Mouse (Mus musculus) forebrain, postnatal 0 days (tissue): ENCODE results near the gene Wfdc13. TPM values are rescaled to one million over a fixed set of nuclear protein-coding genes. Genes with fewer than 3 reads are reported as not detected.

Experiments used
- ATAC-seq: fragments of 200-750 bp; cut with Nextera tagmentation; 2 replicates; pipeline ENCODE4 v1.8.0; 2017; ENCODE audit warnings: mild to moderate bottlenecking, moderate library complexity
- DNase-seq: peaks from one replicate; pipeline ENCODE4 v3.0.0-alpha.2; 2015
- H3K27ac ChIP-seq: fragments of 300-500 bp; sonication (generic); 2 replicates; pipeline ENCODE4 v1.5.1; 2014; ENCODE audit warnings: low read depth, mild to moderate bottlenecking, antibody characterized with exemption, low read length, moderate library complexity, mixed read lengths
- H3K27me3 ChIP-seq: fragments of 300-500 bp; sonication (generic); 2 replicates; pipeline ENCODE4 v1.6.1; 2014; ENCODE audit warnings: mild to moderate bottlenecking, low read length, mixed read lengths; ENCODE audit not compliant: insufficient read depth
- H3K36me3 ChIP-seq: fragments of 300-500 bp; sonication (generic); 2 replicates; pipeline ENCODE4 v1.6.1; 2014; ENCODE audit warnings: mild to moderate bottlenecking, moderate library complexity; ENCODE audit not compliant: insufficient read depth
- H3K4me1 ChIP-seq: fragments of 300-500 bp; sonication (generic); 2 replicates; pipeline ENCODE4 v1.6.1; 2014; ENCODE audit warnings: antibody characterized with exemption; ENCODE audit not compliant: insufficient read depth
- H3K4me2 ChIP-seq: fragments of 300-500 bp; sonication (generic); 2 replicates; pipeline ENCODE4 v1.6.1; 2014; ENCODE audit warnings: low read depth, mild to moderate bottlenecking, moderate library complexity
- H3K4me3 ChIP-seq: fragments of 300-500 bp; sonication (generic); 2 replicates; pipeline ENCODE4 v1.5.1; 2014; ENCODE audit warnings: low read depth, low read length, mixed read lengths
- H3K9ac ChIP-seq: fragments of 300-500 bp; sonication (generic); 2 replicates; pipeline ENCODE4 v1.6.1; 2014; ENCODE audit warnings: mild to moderate bottlenecking
- H3K9me3 ChIP-seq: fragments of 300-500 bp; sonication (generic); 2 replicates; pipeline ENCODE4 v1.6.1; 2016; ENCODE audit warnings: low read length
- CTCF ChIP-seq: sonication (generic); IDR thresholded peaks from 2 replicates; pipeline ENCODE4 v1.5.1; 2016; ENCODE audit warnings: antibody characterized with exemption, control low read depth, low read depth
- WGBS: fragments of 180-500 bp; shearing (Covaris S2); extraction: QIAGEN DNeasy Blood & Tissue Kit; methylation state at CpG from one replicate; pipeline ENCODE4 v1.1.7; 2014; 5-methylcytosine and 5-hydroxymethylcytosine counted together
- polyA plus RNA-seq: library from polyadenylated mRNA; unstranded; fragments of >200 nt; fragmentation: Nextera tagmentation; extraction: Ambion mirVana; gene quantifications from 2 replicates; pipeline ENCODE4 v1.2.1, GENCODE M21; 2015
- total RNA-seq: library from RNA; depleted of rRNA; stranded (reverse); fragments of >200 nt; gene quantifications from 2 replicates; pipeline ENCODE4 v1.2.3, GENCODE M21; 2014

The Wfdc13 gene
- total and polyA plus RNA-seq, 2 experiments from 2014 or later = not detected

DNA sequence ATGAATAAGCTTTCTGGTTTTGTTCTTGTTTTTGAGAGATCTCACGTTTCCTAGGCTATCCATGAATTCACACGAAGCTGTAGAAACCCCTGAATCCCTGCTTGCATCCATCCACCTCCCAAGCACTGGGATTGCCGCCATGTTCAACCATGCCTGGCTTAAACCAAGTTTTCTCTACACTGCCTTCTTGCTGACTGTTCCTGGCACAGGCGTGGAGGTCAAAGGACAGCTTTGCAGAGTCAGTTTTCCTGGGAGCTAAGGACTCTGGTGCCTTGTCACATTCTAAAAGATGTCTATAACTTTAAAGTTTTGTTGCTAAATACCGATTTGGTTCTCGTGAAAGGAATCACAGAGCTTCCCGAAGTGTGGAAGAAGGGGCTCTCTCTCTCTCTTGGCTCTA, 20.1 kb upstream of the Wfdc13 start:
- Histone ChIP-seq H3K36me3 (no peaks in the 10 kb centered on the region), H3K27ac (no peak overlapping the region), H3K4me1 (no peaks in the 10 kb centered on the region), H3K4me2 (no peak overlapping the region), H3K9me3 (no peaks in the 10 kb centered on the region), H3K9ac (no peak overlapping the region), H3K27me3 (no peaks in the 10 kb centered on the region), H3K4me3 (no peak overlapping the region)
- ATAC-seq (no peak), DNase-seq (no peak)
- TF ChIP-seq CTCF = no peak
- 82% methylated on average over 7 of the region's 7 CpGs for WGBS

DNA sequence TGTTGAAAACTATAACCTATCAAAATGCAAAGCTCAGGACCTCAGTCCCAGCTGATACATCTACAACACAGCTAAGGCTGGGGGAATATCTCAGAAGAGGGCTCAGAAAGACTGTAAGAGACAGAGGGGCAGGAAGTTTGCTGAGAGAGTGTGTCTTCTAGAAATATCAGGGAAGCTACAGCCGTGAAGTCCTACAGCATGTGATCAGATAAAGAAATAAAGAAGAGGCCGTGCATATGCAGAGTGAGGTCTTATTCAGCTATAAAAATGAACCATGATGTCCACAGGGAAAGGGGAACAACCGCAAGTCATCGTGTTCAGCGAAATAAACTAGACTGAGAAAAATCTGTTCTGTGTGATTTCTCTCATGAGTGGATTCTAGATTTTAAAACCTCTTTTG, 14.6 kb upstream of the Wfdc13 start:
- Histone ChIP-seq H3K4me1 (no peaks in the 10 kb centered on the region), H3K9me3 (no peaks in the 10 kb centered on the region), H3K27ac (no peak overlapping the region), H3K4me3 (no peak overlapping the region), H3K36me3 (no peaks in the 10 kb centered on the region), H3K4me2 (no peak overlapping the region), H3K9ac (no peak overlapping the region), H3K27me3 (no peaks in the 10 kb centered on the region)
- no peak for ATAC-seq
- TF ChIP-seq CTCF = no peak
- no peak for DNase-seq
- WGBS = 88% methylated on average over 5 of the region's 5 CpGs

DNA sequence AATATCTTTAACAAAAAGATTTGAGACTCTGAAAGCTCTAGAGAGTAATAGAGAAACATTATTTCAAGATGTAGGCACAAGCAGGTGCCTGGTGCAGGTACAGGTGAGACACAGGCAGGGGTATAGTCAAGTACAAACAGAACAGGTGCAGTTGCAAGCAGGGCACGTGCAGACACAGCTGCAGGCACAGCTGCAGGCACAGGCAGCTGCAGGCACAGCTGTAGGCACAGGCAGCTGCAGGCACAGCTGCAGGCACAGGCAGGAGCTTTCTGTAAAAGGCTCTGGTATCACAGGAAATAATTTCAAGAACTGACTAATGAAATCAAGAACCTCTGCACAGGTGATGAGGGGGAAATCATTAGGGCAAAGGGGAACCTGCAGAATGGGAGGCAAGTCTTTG, 14.0 kb upstream of the Wfdc13 start:
- TF ChIP-seq CTCF = no peak
- Histone ChIP-seq H3K9ac (no peak overlapping the region), H3K27me3 (no peaks in the 10 kb centered on the region), H3K36me3 (no peaks in the 10 kb centered on the region), H3K4me3 (no peak overlapping the region), H3K4me2 (no peak overlapping the region), H3K9me3 (no peaks in the 10 kb centered on the region), H3K4me1 (no peaks in the 10 kb centered on the region), H3K27ac (no peak overlapping the region)
- WGBS = 28% methylated on average over 1 of the region's 1 CpGs
- no peak for DNase-seq
- no peak for ATAC-seq

DNA sequence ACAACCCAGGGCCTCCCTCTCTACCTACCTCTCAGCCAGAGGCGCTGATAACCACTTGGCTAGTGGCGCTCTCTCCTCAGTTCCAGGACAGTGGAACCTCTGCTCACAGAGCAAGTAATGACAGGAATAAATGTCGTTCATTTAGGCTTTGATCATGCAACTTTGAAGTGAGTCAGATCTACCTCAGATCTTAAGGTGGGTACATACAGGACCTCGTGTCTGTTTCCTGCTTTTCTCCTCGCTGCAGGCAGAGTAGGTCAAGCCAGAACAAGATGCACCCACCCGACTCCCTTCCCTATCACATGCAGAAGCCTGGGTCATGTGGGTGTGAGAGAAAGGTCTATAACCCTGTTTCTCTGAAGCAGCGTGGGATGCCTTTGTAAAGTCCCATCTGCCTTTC, 10.9 kb upstream of the Wfdc13 start, which contains the start of gene Wfdc11:
Gene Wfdc11 (minus strand): TSS at position 101 of the 400 bp plus-strand sequence.
- no peak within 1 kb of the TSS for H3K27ac ChIP-seq
- no peak for DNase-seq
- ATAC-seq = no peak
- no peaks in the 10 kb centered on the region for H3K4me1 ChIP-seq
- no peaks in the 10 kb centered on the region for H3K27me3 ChIP-seq
- WGBS = 79% methylated on average over 7 of the region's 7 CpGs
- H3K9me3 ChIP-seq = no peaks in the 10 kb centered on the region
- no peak for TF ChIP-seq CTCF
- H3K4me3 ChIP-seq = no peak within 1 kb of the TSS
- H3K36me3 ChIP-seq = no peaks in the 10 kb centered on the region
- H3K4me2 ChIP-seq = no peak within 1 kb of the TSS
- no peak within 1 kb of the TSS for H3K9ac ChIP-seq

DNA sequence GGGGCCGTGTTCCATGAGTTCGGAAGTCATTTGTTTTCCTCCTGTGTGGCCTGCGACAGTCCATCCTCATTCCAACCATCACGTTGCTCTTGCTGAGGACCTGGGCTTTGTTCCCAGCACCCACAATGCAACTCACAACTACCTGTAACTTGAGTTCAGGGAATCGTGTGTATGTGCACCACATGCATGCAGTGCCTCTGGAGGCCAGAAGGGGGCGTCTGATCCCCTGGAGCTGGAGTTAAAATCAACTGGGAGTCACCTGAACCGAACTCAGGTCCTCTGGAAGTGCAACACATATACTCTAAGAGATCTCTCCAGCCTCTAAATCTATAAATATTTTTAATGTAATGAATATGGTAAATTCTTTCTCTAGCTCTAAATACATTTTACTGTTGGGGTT, 8.8 kb upstream of the Wfdc13 start:
- Histone ChIP-seq H3K27ac (no peak overlapping the region), H3K9ac (no peak overlapping the region), H3K27me3 (no peaks in the 10 kb centered on the region), H3K9me3 (no peaks in the 10 kb centered on the region), H3K4me1 (no peaks in the 10 kb centered on the region), H3K4me2 (no peak overlapping the region), H3K4me3 (no peak overlapping the region), H3K36me3 (no peaks in the 10 kb centered on the region)
- DNase-seq (no peak), ATAC-seq (no peak)
- no peak for TF ChIP-seq CTCF
- 76% methylated on average over 7 of the region's 7 CpGs for WGBS

DNA sequence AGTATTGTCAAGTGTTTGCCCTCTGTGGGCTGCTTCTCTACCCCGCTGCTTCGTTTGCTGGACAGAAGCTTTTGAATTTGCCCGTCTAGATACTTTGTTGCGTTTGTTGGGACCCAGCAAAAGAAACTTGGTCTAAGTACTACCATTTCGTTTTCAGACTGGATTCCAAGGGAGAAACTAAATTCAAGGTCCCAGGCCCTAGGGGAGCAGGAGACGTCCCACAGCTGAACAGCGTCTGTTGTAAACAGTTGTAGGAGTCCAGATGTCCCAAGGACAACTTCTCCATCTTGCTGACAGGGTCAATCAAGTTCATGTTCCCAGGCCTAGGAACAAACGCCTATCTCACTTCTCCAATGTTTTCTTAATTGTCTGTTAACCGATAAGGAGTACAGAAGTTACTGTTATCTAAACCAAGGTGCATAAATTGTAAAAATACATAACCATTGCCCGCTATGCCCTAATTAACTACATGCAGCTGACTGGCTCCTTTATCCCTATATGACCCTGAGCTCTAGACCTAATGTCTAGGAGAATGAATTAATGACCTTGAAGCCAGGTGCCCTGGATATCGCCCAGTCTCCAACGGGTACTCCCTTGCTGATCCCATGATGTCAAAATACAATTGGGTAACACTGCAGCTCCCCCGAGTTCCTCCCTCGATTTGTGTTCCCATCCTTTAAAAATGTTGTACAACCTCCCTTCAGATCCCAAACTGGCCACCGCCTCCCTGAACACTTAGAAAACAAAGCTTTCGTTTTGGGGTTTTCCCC, 7.8 kb upstream of the Wfdc13 start:
- no peak overlapping the region for H3K27ac ChIP-seq
- no peaks in the 10 kb centered on the region for H3K36me3 ChIP-seq
- DNase-seq (no peak), ATAC-seq (no peak)
- H3K4me1 ChIP-seq = no peaks in the 10 kb centered on the region
- no peaks in the 10 kb centered on the region for H3K9me3 ChIP-seq
- H3K27me3 ChIP-seq = no peaks in the 10 kb centered on the region
- TF ChIP-seq CTCF = no peak
- WGBS = 84% methylated on average over 16 of the region's 16 CpGs
- no peak overlapping the region for H3K4me3 ChIP-seq
- H3K9ac ChIP-seq = no peak overlapping the region
- H3K4me2 ChIP-seq = no peak overlapping the region

DNA sequence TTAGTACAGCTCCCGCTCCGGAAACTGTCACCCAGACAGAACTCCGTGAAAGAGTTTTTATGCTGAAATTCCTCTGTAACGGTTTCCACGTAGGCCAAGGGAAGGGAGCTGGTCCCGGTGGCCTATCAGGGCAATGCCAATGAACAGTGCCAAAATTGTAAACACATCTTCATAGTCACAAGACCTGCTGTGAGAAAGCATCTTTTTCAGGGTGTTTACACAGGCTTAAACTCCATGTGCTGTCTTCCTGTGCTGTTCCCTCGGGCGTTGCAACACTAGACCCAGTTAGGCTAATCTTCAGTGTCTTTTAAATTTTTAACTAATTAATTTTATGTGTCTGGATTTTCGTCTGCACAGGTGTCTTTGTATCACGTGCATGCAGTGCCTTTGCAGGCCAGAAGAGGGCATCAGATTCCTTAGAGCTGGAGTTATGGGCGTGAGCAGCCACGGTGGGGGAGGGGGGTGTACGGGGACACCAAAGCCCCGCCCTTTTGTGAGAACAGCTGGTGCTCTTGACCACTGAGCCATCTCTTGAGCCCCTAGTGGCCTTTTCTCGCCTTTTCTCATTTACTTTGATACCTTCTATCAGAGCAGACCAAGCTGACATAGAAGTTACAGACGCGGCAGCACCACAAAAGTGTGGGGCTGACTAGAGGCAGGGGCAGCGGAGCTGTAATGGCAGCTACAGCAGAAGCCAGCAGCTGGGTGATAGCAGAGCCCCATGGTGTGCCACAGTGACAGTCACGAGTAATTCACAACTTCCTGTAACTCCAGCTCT, 5.9 kb upstream of the Wfdc13 start:
- DNase-seq = peak; percentile 76
- peak overlapping the region; percentile 22 for H3K4me3 ChIP-seq
- H3K4me1 ChIP-seq = no peaks in the 10 kb centered on the region
- H3K9me3 ChIP-seq = no peaks in the 10 kb centered on the region
- ATAC-seq = peak; percentile 68
- H3K27ac ChIP-seq = no peak overlapping the region
- no peaks in the 10 kb centered on the region for H3K36me3 ChIP-seq
- H3K27me3 ChIP-seq = no peaks in the 10 kb centered on the region
- peak; percentile 79 for TF ChIP-seq CTCF
- 21% methylated on average over 19 of the region's 19 CpGs for WGBS
- no peak overlapping the region for H3K9ac ChIP-seq
- peak overlapping the region; percentile 43 for H3K4me2 ChIP-seq
